Mouse (Mus musculus): ENCODE results near the gene Notch1. TPM values are rescaled to one million over a fixed set of nuclear protein-coding genes. Genes with fewer than 3 reads are reported as not detected.
A peak's percentile ranks its signal among the peaks of the same experiment; 100 is the strongest.

Notch1 gene
- polyA plus RNA-seq, 1 experiment from 2014 or later: 26.7 TPM

GRCm38 (mm10) chr2:26503661-26504575, 12.5 kb downstream of the Notch1 start:
- no peaks in the 10 kb centered on the region for H3K9me3 ChIP-seq
- peaks cover 64% of the 10 kb centered on the region for H3K27me3 ChIP-seq (ENCODE audit: poor library complexity, severe bottlenecking)
- peaks cover 92% of the 10 kb centered on the region for H3K4me1 ChIP-seq
- H3K4me3 ChIP-seq: peak overlapping the region; percentile 95
- peak overlapping the region; percentile 97 for H3K27ac ChIP-seq
- peaks cover 18% of the 10 kb centered on the region for H3K36me3 ChIP-seq (replicated peaks)
- peak; percentile 89 for DNase-seq (ENCODE audit: extremely low spot score, low spot score)
- WGBS: 1% methylated on average over 59 of the region's 59 CpGs

- H3K4me3 ChIP-seq: peak overlapping the region; percentile 95
- peaks cover 92% of the 10 kb centered on the region for H3K4me1 ChIP-seq
- peaks cover 27% of the 10 kb centered on the region for H3K36me3 ChIP-seq (replicated peaks)
- peaks cover 68% of the 10 kb centered on the region for H3K27me3 ChIP-seq (ENCODE audit: poor library complexity, severe bottlenecking)
- no peaks in the 10 kb centered on the region for H3K9me3 ChIP-seq
- under 1% methylated on average over 57 of the region's 57 CpGs for WGBS
- peak; percentile 54 for DNase-seq (ENCODE audit: extremely low spot score, low spot score)
- H3K27ac ChIP-seq: peak overlapping the region; percentile 97
These were observed 13.4 kb downstream of the Notch1 start for GRCm38 (mm10) chr2:26502863-26503631.

GRCm38 (mm10) chr2:26502299-26502862, 14.1 kb downstream of the Notch1 start:
- Histone ChIP-seq H3K27me3 (ENCODE audit: poor library complexity, severe bottlenecking) (peaks cover 75% of the 10 kb centered on the region), H3K36me3 (replicated peaks) (peaks cover 33% of the 10 kb centered on the region), H3K4me1 (peaks cover 92% of the 10 kb centered on the region), H3K4me3 (peak overlapping the region; percentile 95), H3K9me3 (no peaks in the 10 kb centered on the region), H3K27ac (peak overlapping the region; percentile 97)
- under 1% methylated on average over 33 of the region's 33 CpGs for WGBS
- DNase-seq (ENCODE audit: extremely low spot score, low spot score): peak; percentile 83

GRCm38 (mm10) chr2:26501651-26502141, 14.8 kb downstream of the Notch1 start:
- Histone ChIP-seq H3K36me3 (replicated peaks) (peaks cover 40% of the 10 kb centered on the region), H3K9me3 (no peaks in the 10 kb centered on the region), H3K27ac (peak overlapping the region; percentile 97), H3K27me3 (ENCODE audit: poor library complexity, severe bottlenecking) (peaks cover 77% of the 10 kb centered on the region), H3K4me1 (peaks cover 92% of the 10 kb centered on the region), H3K4me3 (peak overlapping the region; percentile 95)
- WGBS: under 1% methylated on average over 15 of the region's 15 CpGs
- peak; percentile 84 for DNase-seq (ENCODE audit: extremely low spot score, low spot score)

DNA sequence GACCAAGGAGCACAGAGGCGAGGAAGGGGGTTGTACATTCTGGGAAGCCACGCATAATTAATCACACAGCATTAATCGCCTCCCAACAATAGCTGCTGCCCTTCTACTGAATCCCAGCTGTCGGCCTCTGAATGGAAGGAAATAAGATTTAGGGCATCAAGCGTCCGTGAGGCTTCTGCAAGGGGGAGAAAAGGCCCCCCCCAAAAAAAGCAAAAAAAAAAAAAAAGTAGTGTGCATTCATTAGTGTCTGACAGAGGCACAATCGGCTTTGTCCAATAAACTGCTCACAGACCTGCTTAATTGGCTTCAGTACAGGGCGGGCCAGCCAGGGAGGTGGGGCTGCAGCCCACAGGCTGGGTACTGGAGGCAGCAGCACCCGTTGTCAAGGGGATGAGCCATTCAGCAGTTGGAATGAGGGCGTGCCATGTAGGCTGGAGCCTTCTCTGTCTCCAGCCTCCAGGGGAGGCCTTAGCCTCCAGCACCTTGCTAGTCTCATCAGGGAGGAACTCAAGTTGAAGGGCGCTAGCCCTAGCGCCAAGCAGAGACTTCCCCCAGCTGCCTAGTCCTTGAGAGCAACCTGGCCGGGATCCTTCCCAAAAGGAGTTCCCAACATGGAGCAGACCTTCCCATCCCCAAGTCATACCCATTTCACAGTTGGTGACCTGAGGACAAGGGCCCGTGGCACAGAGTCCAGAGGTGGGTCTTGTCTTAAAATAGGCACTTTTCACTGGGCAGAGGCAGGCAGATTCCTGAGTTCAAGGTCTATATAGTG, 15.7 kb downstream of the Notch1 start:
- H3K27me3 ChIP-seq (ENCODE audit: poor library complexity, severe bottlenecking): peaks cover 74% of the 10 kb centered on the region
- DNase-seq (ENCODE audit: extremely low spot score, low spot score): peak; percentile 91
- peak overlapping the region; percentile 95 for H3K4me3 ChIP-seq
- H3K36me3 ChIP-seq (replicated peaks): peaks cover 49% of the 10 kb centered on the region
- peaks cover 97% of the 10 kb centered on the region for H3K4me1 ChIP-seq
- WGBS: 8% methylated on average over 14 of the region's 14 CpGs
- H3K9me3 ChIP-seq: no peaks in the 10 kb centered on the region
- H3K27ac ChIP-seq: peak overlapping the region; percentile 97

DNA sequence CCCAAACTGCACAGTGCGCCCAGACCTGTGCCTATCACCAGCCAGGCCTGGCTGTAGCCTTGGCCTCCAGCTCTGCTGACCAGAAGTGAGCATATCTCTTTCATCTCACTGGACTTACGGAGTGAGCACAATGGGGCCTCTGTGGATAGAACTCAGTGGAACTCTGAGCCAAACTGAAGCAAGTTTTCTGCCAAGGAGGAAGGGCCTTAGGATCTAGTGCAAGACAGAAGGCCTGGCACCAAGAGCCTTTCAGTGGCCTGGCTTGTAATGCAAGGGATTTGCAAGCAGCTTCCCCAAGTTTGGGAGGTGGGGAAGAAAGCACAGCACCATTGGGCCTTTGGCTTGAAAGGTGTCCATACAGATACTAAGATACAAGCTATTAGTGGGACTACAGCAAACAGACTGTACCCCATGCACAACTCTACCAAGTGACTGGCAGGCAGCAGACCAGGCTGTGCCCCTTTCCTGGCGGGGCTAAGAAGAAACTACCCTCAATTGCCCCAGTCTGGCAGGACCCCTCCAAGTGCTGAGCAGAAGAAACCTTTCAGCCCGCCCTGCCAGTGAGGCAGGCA, 16.4 kb downstream of the Notch1 start:
- Histone ChIP-seq H3K9me3 (no peaks in the 10 kb centered on the region), H3K36me3 (replicated peaks) (peaks cover 56% of the 10 kb centered on the region), H3K4me3 (peak overlapping the region; percentile 95), H3K27ac (peak overlapping the region; percentile 97), H3K4me1 (peaks cover 97% of the 10 kb centered on the region), H3K27me3 (ENCODE audit: poor library complexity, severe bottlenecking) (peaks cover 70% of the 10 kb centered on the region)
- WGBS: 30% methylated on average over 4 of the region's 4 CpGs
- no peak for DNase-seq (ENCODE audit: extremely low spot score, low spot score)

DNA sequence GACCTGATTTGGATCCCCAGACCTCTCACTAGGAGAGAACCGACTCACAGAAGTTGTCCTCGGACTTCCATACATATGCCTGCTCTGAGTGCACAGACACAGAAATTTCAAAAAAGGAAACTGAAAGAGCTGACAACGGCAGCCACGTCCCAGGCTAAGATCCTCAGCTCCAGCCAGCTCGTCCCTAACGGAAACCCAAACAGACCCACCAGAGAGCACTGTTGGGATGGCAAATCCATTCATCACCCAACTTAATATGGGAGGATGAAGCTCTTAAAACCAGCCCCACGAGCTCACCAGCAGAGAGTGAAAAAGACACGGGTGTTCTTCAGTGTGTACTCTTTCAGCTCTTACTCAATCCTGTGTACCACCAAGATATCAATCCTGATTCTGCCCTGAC, 17.8 kb downstream of the Notch1 start:
- no peak for DNase-seq (ENCODE audit: extremely low spot score, low spot score)
- H3K27ac ChIP-seq: peak overlapping the region; percentile 97
- H3K27me3 ChIP-seq (ENCODE audit: poor library complexity, severe bottlenecking): peaks cover 56% of the 10 kb centered on the region
- WGBS: 80% methylated on average over 8 of the region's 8 CpGs
- H3K4me1 ChIP-seq: peaks cover 97% of the 10 kb centered on the region
- peaks cover 70% of the 10 kb centered on the region for H3K36me3 ChIP-seq (replicated peaks)
- H3K9me3 ChIP-seq: no peaks in the 10 kb centered on the region
- H3K4me3 ChIP-seq: no peak overlapping the region

DNA sequence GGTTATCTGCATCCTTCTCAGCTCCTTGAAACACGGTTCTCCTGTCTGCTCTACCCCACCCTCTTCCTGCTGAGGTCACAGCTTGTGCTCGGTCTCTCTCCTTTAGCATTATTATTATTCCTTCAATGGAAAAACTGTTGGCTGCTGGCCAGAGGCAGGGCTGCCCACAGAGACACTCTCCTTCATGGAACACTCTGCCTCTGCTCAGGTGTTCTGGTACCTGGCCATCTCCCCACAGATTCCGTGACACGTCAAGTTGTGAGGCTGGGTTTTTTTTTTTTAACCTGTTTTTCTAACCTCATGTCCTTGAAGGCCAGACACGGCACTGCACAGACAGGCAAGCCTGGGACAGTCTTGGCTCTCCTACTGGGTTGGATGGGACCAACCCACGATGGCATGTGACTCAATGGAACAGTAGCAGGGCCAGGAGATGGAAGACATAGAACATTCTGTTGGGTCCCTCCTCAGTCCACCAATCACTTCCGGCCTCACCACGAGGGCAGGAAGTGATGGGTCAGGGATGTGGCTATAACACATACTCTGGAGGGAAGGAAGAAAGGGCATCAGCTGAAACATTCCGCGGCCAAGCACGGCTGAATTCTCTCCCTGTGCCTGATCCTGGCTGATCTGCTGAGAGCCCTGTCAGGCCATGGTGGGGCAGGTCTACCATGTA, 18.5 kb downstream of the Notch1 start:
- peaks cover 49% of the 10 kb centered on the region for H3K27me3 ChIP-seq (ENCODE audit: poor library complexity, severe bottlenecking)
- peaks cover 98% of the 10 kb centered on the region for H3K4me1 ChIP-seq
- peaks cover 76% of the 10 kb centered on the region for H3K36me3 ChIP-seq (replicated peaks)
- 87% methylated on average over 11 of the region's 11 CpGs for WGBS
- peak overlapping the region; percentile 97 for H3K27ac ChIP-seq
- DNase-seq (ENCODE audit: extremely low spot score, low spot score): no peak
- H3K9me3 ChIP-seq: no peaks in the 10 kb centered on the region
- no peak overlapping the region for H3K4me3 ChIP-seq

GRCm38 (mm10) chr2:26496451-26496850, 20.0 kb downstream of the Notch1 start:
- Histone ChIP-seq H3K27me3 (ENCODE audit: poor library complexity, severe bottlenecking) (peaks cover 43% of the 10 kb centered on the region), H3K9me3 (no peaks in the 10 kb centered on the region), H3K4me1 (peaks cover 100% of the 10 kb centered on the region), H3K4me3 (no peak overlapping the region; the same call in 1 of the 2 replicates), H3K27ac (peak overlapping the region; percentile 97), H3K36me3 (replicated peaks) (peaks cover 90% of the 10 kb centered on the region)
- WGBS: 92% methylated on average over 3 of the region's 3 CpGs
- DNase-seq (ENCODE audit: extremely low spot score, low spot score): no peak

- peaks cover 95% of the 10 kb centered on the region for H3K36me3 ChIP-seq (replicated peaks)
- H3K4me1 ChIP-seq: peaks cover 100% of the 10 kb centered on the region
- peaks cover 40% of the 10 kb centered on the region for H3K27me3 ChIP-seq (ENCODE audit: poor library complexity, severe bottlenecking)
- H3K9me3 ChIP-seq: no peaks in the 10 kb centered on the region
- DNase-seq (ENCODE audit: extremely low spot score, low spot score): no peak
- H3K27ac ChIP-seq: peak overlapping the region; percentile 97
- WGBS: 91% methylated on average over 2 of the region's 2 CpGs
- no peak overlapping the region for H3K4me3 ChIP-seq
These were observed 20.8 kb downstream of the Notch1 start for GRCm38 (mm10) chr2:26495701-26496100.

DNA sequence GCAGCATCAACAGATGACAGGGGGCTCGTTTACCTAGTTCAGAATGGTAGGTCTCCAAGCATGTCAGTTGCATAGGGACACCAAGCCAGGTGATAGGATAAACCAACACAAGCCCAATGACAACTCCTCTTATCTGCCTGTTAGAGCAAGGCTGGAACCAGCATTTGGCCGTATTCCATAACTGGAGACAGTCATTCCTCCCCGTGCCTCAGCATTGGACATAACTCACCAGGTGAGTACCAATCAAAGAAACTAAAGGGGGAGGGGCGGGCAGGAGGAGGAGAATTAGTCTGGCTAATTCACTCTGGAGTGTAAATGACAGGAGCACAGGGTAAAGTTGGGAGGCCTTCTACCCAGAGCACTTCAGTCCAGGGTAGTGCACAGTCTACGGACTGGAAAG, 21.5 kb downstream of the Notch1 start:
- 81% methylated on average over 5 of the region's 5 CpGs for WGBS
- H3K27me3 ChIP-seq (ENCODE audit: poor library complexity, severe bottlenecking): peaks cover 40% of the 10 kb centered on the region
- H3K4me1 ChIP-seq: peaks cover 100% of the 10 kb centered on the region
- peaks cover 96% of the 10 kb centered on the region for H3K36me3 ChIP-seq (replicated peaks)
- H3K9me3 ChIP-seq: no peaks in the 10 kb centered on the region
- DNase-seq (ENCODE audit: extremely low spot score, low spot score): no peak
- peak overlapping the region; percentile 97 for H3K27ac ChIP-seq
- peak overlapping the region; percentile 5; the same call in 1 of the 2 replicates for H3K4me3 ChIP-seq

All from forebrain, embryonic 10.5 days (tissue).